Mouse (Mus musculus): Measurements from ENCODE around the gene Syne2. TPM values are rescaled to one million over a fixed set of nuclear protein-coding genes. Genes with fewer than 3 reads are reported as not detected.

Syne2 gene
- total RNA-seq, 2 experiments from 2014 or later = 21.1 to 22.0 TPM

- intact Hi-C loops (cut with DNase I) = no loop called here
- DNase-seq (ENCODE audit: extremely low spot score in 1 of 2, low spot score in 2 of 2) = no peak
Measured at GRCm38 (mm10) chr12:75823475-75823874, 5.5 kb downstream of the Syne2 start.

- DNase-seq (ENCODE audit: extremely low spot score in 1 of 2, low spot score in 2 of 2) = no peak
- intact Hi-C loops (cut with DNase I) = no loop called here
Measured at GRCm38 (mm10) chr12:75825458-75825857, 7.5 kb downstream of the Syne2 start.

- intact Hi-C loops (cut with DNase I) = no loop called here
Measured at GRCm38 (mm10) chr12:75826699-75827353, 8.9 kb downstream of the Syne2 start.

GRCm38 (mm10) chr12:75827751-75828150 is 9.8 kb downstream of the Syne2 start:
- DNase-seq (ENCODE audit: extremely low spot score in 1 of 2, low spot score in 2 of 2) = no peak
- intact Hi-C loops (cut with DNase I) = no loop called here

More at GRCm38 (mm10) chr12:75826699-75827353, 8.9 kb downstream of the Syne2 start:
- DNase-seq (ENCODE audit: extremely low spot score in 1 of 2, low spot score in 2 of 2) = no peak

GRCm38 (mm10) chr12:75829616-75830015 is 11.7 kb downstream of the Syne2 start:
- DNase-seq (ENCODE audit: extremely low spot score in 1 of 2, low spot score in 2 of 2) = no peak
- intact Hi-C loops (cut with DNase I) = no loop called here

GRCm38 (mm10) chr12:75833149-75833959 is 15.4 kb downstream of the Syne2 start:
- DNase-seq (ENCODE audit: extremely low spot score in 1 of 2, low spot score in 2 of 2) = no peak
- intact Hi-C loops (cut with DNase I) = no loop called here

GRCm38 (mm10) chr12:75833960-75834729 is 16.2 kb downstream of the Syne2 start:
- DNase-seq (ENCODE audit: extremely low spot score in 1 of 2, low spot score in 2 of 2) = no peak
- intact Hi-C loops (cut with DNase I) = no loop called here

- no peak for DNase-seq (ENCODE audit: extremely low spot score in 1 of 2, low spot score in 2 of 2)
- intact Hi-C loops (cut with DNase I) = no loop called here
Measured at GRCm38 (mm10) chr12:75836524-75836962, 18.6 kb downstream of the Syne2 start.

GRCm38 (mm10) chr12:75837462-75837861 is 19.5 kb downstream of the Syne2 start:
- DNase-seq (ENCODE audit: extremely low spot score in 1 of 2, low spot score in 2 of 2) = no peak
- intact Hi-C loops (cut with DNase I) = no loop called here

- no peak for DNase-seq (ENCODE audit: extremely low spot score in 1 of 2, low spot score in 2 of 2)
- intact Hi-C loops (cut with DNase I) = no loop called here
Measured at GRCm38 (mm10) chr12:75839083-75839736, 21.3 kb downstream of the Syne2 start.

GRCm38 (mm10) chr12:75841183-75841582 is 23.2 kb downstream of the Syne2 start:
- DNase-seq (ENCODE audit: extremely low spot score in 1 of 2, low spot score in 2 of 2) = no peak
- intact Hi-C loops (cut with DNase I) = no loop called here

- DNase-seq (ENCODE audit: extremely low spot score in 1 of 2, low spot score in 2 of 2) = no peak
- intact Hi-C loops (cut with DNase I) = no loop called here
Measured at GRCm38 (mm10) chr12:75844311-75844710, 26.4 kb downstream of the Syne2 start.

GRCm38 (mm10) chr12:75845070-75845469 is 27.1 kb downstream of the Syne2 start:
- DNase-seq (ENCODE audit: extremely low spot score in 1 of 2, low spot score in 2 of 2) = no peak
- intact Hi-C loops (cut with DNase I) = no loop called here

- DNase-seq (ENCODE audit: extremely low spot score in 1 of 2, low spot score in 2 of 2) = no peak
- intact Hi-C loops (cut with DNase I) = no loop called here
Measured at GRCm38 (mm10) chr12:75846513-75846912, 28.6 kb downstream of the Syne2 start.

- DNase-seq (ENCODE audit: extremely low spot score in 1 of 2, low spot score in 2 of 2) = no peak
- intact Hi-C loops (cut with DNase I) = no loop called here
Measured at GRCm38 (mm10) chr12:75850205-75850604, 32.3 kb downstream of the Syne2 start.

GRCm38 (mm10) chr12:75851481-75851880 is 33.5 kb downstream of the Syne2 start:
- intact Hi-C loops (cut with DNase I) = no loop called here
- DNase-seq (ENCODE audit: extremely low spot score in 1 of 2, low spot score in 2 of 2) = no peak

- intact Hi-C loops (cut with DNase I) = no loop called here
- no peak for DNase-seq (ENCODE audit: extremely low spot score in 1 of 2, low spot score in 2 of 2)
Measured at GRCm38 (mm10) chr12:75852384-75852783, 34.5 kb downstream of the Syne2 start.

GRCm38 (mm10) chr12:75853559-75853958 is 35.6 kb downstream of the Syne2 start:
- peak in 1 of 2 experiments; percentile 49 for DNase-seq (ENCODE audit: extremely low spot score in 1 of 2, low spot score in 2 of 2)
- intact Hi-C loops (cut with DNase I) = no loop called here

GRCm38 (mm10) chr12:75855051-75855453 is 37.1 kb downstream of the Syne2 start:
- intact Hi-C loops (cut with DNase I) = no loop called here
- DNase-seq (ENCODE audit: extremely low spot score in 1 of 2, low spot score in 2 of 2) = no peak
